Mouse (Mus musculus) CH12.LX (cell line): Measurements from ENCODE around the gene Polr2g. TPM values are rescaled to one million over a fixed set of nuclear protein-coding genes. Genes with fewer than 3 reads are reported as not detected.

ENCODE experiments used
- DNase-seq: peaks from one replicate; pipeline ENCODE4 v3.0.0-alpha.2; 2013; ENCODE audit errors: extremely low read depth
- H3K27ac ChIP-seq: 2 replicates; pipeline ENCODE4 v1.5.1; 2012; ENCODE audit warnings: low read depth, mild to moderate bottlenecking, control low read depth, moderate library complexity; ENCODE audit not compliant: insufficient read depth
- H3K27me3 ChIP-seq: replicated peaks from 2 replicates; pipeline ENCODE3; 2012; ENCODE audit warnings: inconsistent platforms
- H3K36me3 ChIP-seq, 2 experiments: replicated peaks in 1 of 2; 2 replicates each; pipeline versions ENCODE3 to v1.6.1; 2012; ENCODE audit warnings: inconsistent platforms in 1 of 2, low read length in 1 of 2, mild to moderate bottlenecking in 1 of 2, mixed read lengths in 1 of 2, moderate library complexity in 1 of 2; ENCODE audit not compliant: control insufficient read depth in 1 of 2, insufficient read depth in 1 of 2
- H3K4me1 ChIP-seq, 2 experiments: 2 replicates each; pipeline ENCODE4 v1.6.1; 2012; ENCODE audit warnings: inconsistent platforms in 1 of 2, moderate library complexity in 1 of 2; ENCODE audit not compliant: insufficient read depth in 2 of 2, control insufficient read depth in 1 of 2
- H3K4me2 ChIP-seq: 2 replicates; pipeline ENCODE4 v1.6.1; 2012; ENCODE audit warnings: low read depth, mild to moderate bottlenecking, control low read depth; ENCODE audit not compliant: poor library complexity, insufficient read depth, severe bottlenecking
- H3K4me3 ChIP-seq, 3 experiments: fragments of 150-350 bp in 1 of 3; sonication (generic) in 1 of 3; replicated peaks in 1 of 3; 2 replicates each; pipeline versions ENCODE3 to v1.5.1; 2011 to 2012; ENCODE audit warnings: low read depth in 2 of 3, low read length in 2 of 3, mild to moderate bottlenecking in 2 of 3, moderate library complexity in 2 of 3, control low read depth in 1 of 3, improper control_type of control experiment in 1 of 3, inconsistent platforms in 1 of 3, mixed read lengths in 1 of 3; ENCODE audit not compliant: poor library complexity in 1 of 3
- H3K79me2 ChIP-seq: replicated peaks from 2 replicates; pipeline ENCODE4 v1.6.1; 2012; ENCODE audit warnings: mild to moderate bottlenecking, moderate library complexity; ENCODE audit not compliant: control insufficient read depth, poor library complexity, insufficient read depth, severe bottlenecking; ENCODE audit errors: extremely low read depth
- H3K9ac ChIP-seq: 2 replicates; pipeline ENCODE4 v1.6.1; 2012; ENCODE audit warnings: low read depth, mild to moderate bottlenecking, control low read depth, moderate library complexity; ENCODE audit not compliant: insufficient read depth
- H3K9me3 ChIP-seq: replicated peaks from 2 replicates; pipeline ENCODE3; 2012; ENCODE audit warnings: low read length, inconsistent platforms, mixed read lengths
- BHLHE40 ChIP-seq: IDR thresholded peaks from 2 replicates; pipeline ENCODE4 v1.6.1; 2011; ENCODE audit warnings: mild to moderate bottlenecking, low read depth, low read length, improper control_type of control experiment
- CHD1 ChIP-seq: IDR thresholded peaks from 2 replicates; pipeline ENCODE4 v1.6.1; 2012; ENCODE audit warnings: low read depth, low read length, improper control_type of control experiment, inconsistent platforms
- E2F4 ChIP-seq: IDR thresholded peaks from 2 replicates; pipeline ENCODE4 v1.6.1; 2011; ENCODE audit warnings: low read depth, low read length, improper control_type of control experiment; ENCODE audit not compliant: insufficient replicate concordance
- ELF1 ChIP-seq: IDR thresholded peaks from 2 replicates; pipeline ENCODE4 v1.6.1; 2014; ENCODE audit warnings: low read depth, mild to moderate bottlenecking, inconsistent platforms, low read length, improper control_type of control experiment
- ETS1 ChIP-seq: conservative IDR thresholded peaks from 2 replicates; pipeline ENCODE4 v1.6.1; 2012; ENCODE audit warnings: low read depth, mild to moderate bottlenecking, inconsistent platforms, low read length, improper control_type of control experiment, moderate library complexity
- GABPA ChIP-seq: IDR thresholded peaks from 2 replicates; pipeline ENCODE4 v1.6.1; 2012; ENCODE audit warnings: low read depth, low read length, improper control_type of control experiment, inconsistent platforms; ENCODE audit not compliant: insufficient replicate concordance
- HCFC1 ChIP-seq: IDR thresholded peaks from 2 replicates; pipeline ENCODE4 v1.6.1; 2012; ENCODE audit warnings: low read depth, mild to moderate bottlenecking, inconsistent platforms, low read length, improper control_type of control experiment
- JUND ChIP-seq: conservative IDR thresholded peaks from 2 replicates; pipeline ENCODE4 v1.6.1; 2011; ENCODE audit warnings: low read depth, low read length, improper control_type of control experiment
- KAT2A ChIP-seq: IDR thresholded peaks from 2 replicates; pipeline ENCODE4 v1.6.1; 2012; ENCODE audit warnings: low read length, improper control_type of control experiment, inconsistent platforms; ENCODE audit not compliant: insufficient replicate concordance
- MAFK ChIP-seq: IDR thresholded peaks from 2 replicates; pipeline ENCODE4 v1.6.1; 2011; ENCODE audit warnings: low read length, improper control_type of control experiment; ENCODE audit not compliant: insufficient replicate concordance
- MAX ChIP-seq: IDR thresholded peaks from 2 replicates; pipeline ENCODE4 v1.6.1; 2011; ENCODE audit warnings: low read length, improper control_type of control experiment
- MYC ChIP-seq: IDR thresholded peaks from 2 replicates; pipeline ENCODE4 v1.6.1; 2011; ENCODE audit warnings: low read depth, mild to moderate bottlenecking, improper control_type of control experiment, low read length
- NELFE ChIP-seq: IDR thresholded peaks from 2 replicates; pipeline ENCODE4 v1.6.1; 2011; ENCODE audit warnings: low read depth, low read length, improper control_type of control experiment
- NRF1 ChIP-seq: IDR thresholded peaks from 2 replicates; pipeline ENCODE4 v1.6.1; 2014; ENCODE audit warnings: low read depth, mild to moderate bottlenecking, inconsistent platforms, low read length, improper control_type of control experiment, moderate library complexity
- PAX5 ChIP-seq: IDR thresholded peaks from 2 replicates; pipeline ENCODE4 v1.6.1; 2012; ENCODE audit warnings: low read length, inconsistent platforms, mixed read lengths
- POLR2AphosphoS2 ChIP-seq: IDR thresholded peaks from 2 replicates; pipeline ENCODE4 v1.6.1; 2011; ENCODE audit warnings: low read depth, low read length, improper control_type of control experiment
- TBP ChIP-seq: conservative IDR thresholded peaks from 2 replicates; pipeline ENCODE4 v1.6.1; 2011; ENCODE audit warnings: low read depth, low read length, improper control_type of control experiment
- TCF12 ChIP-seq: IDR thresholded peaks from 2 replicates; pipeline ENCODE4 v1.6.1; 2014; ENCODE audit warnings: low read depth, mild to moderate bottlenecking, inconsistent platforms, low read length, improper control_type of control experiment
- UBTF ChIP-seq: IDR thresholded peaks from 2 replicates; pipeline ENCODE4 v1.6.1; 2012; ENCODE audit warnings: low read depth, mild to moderate bottlenecking, inconsistent platforms, low read length, improper control_type of control experiment, moderate library complexity
- USF1 ChIP-seq: IDR thresholded peaks from 2 replicates; pipeline ENCODE4 v1.6.1; 2014; ENCODE audit warnings: low read depth, mild to moderate bottlenecking, inconsistent platforms, low read length, improper control_type of control experiment
- USF2 ChIP-seq: conservative IDR thresholded peaks from 2 replicates; pipeline ENCODE4 v1.6.1; 2011; ENCODE audit warnings: low read depth, low read length, improper control_type of control experiment
- ZC3H11A ChIP-seq: IDR thresholded peaks from 2 replicates; pipeline ENCODE4 v1.6.1; 2012; ENCODE audit warnings: low read depth, mild to moderate bottlenecking, inconsistent platforms, low read length, improper control_type of control experiment
- ZKSCAN1 ChIP-seq: IDR thresholded peaks from 2 replicates; pipeline ENCODE4 v1.6.1; 2012; ENCODE audit warnings: low read depth, inconsistent platforms, low read length, improper control_type of control experiment, borderline replicate concordance
- ZNF384 ChIP-seq: IDR thresholded peaks from 2 replicates; pipeline ENCODE4 v1.6.1; 2012; ENCODE audit warnings: low read depth, low read length, improper control_type of control experiment, inconsistent platforms
- dilution Hi-C: fragments of 300-500 bp; cut with MboI; formaldehyde crosslinking; loops from 2 replicates; pipeline ENCODE4 v1.14.3; 2020; ENCODE audit warnings: low sequenced_read_pairs; ENCODE audit not compliant: extremely low pct_unique_long_range_greater_than_20kb, extremely low pct_ligation_motif_present
- in situ Hi-C: fragments of 300-500 bp; cut with MboI; formaldehyde crosslinking; loops from 3 replicates; pipeline ENCODE4 v1.14.3; 2019; ENCODE audit warnings: low sequenced_read_pairs, low pct_ligation_motif_present, low pct_unique_long_range_greater_than_20kb, mixed read lengths
- polyA plus RNA-seq: library from polyadenylated mRNA; unstranded; fragments of >175 nt; gene quantifications from 2 replicates; pipeline ENCODE4 v1.2.1, GENCODE M21; 2012; ENCODE audit warnings: low read depth; ENCODE audit not compliant: insufficient read length
- total RNA-seq, 2 experiments: library from RNA; depleted of rRNA; stranded (reverse); fragments of 300-350 nt in 1 of 2; fragments of >200 nt in 1 of 2; gene quantifications; 2 replicates each; pipeline ENCODE4 v1.2.3; 2012 to 2014

Polr2g gene
- total and polyA plus RNA-seq, 3 experiments: 148 to 173 (median 157) TPM

- Histone ChIP-seq H3K27me3 (no peaks in the 10 kb centered on the region), H3K4me1 (peaks cover 2 to 17% of the 10 kb centered on the region in 2 experiments; a peak in 3 of 4 replicates), H3K27ac (no peak overlapping the region), H3K79me2 (no peaks in the 10 kb centered on the region; the same call in 1 of the 2 replicates), H3K4me2 (no peak overlapping the region), H3K9me3 (peaks cover 12% of the 10 kb centered on the region), H3K4me3 (no peak overlapping the region), H3K9ac (no peak overlapping the region), H3K36me3 (peaks cover 15 to 35% of the 10 kb centered on the region in 2 experiments)
- dilution Hi-C loops: no loop called here
- in situ Hi-C loops: no loop called here
- DNase-seq: no peak
- TF ChIP-seq POLR2AphosphoS2 (no peak), MAX (no peak), TBP (no peak), E2F4 (no peak), NELFE (no peak)
These were observed 9.2 kb downstream of the Polr2g start for GRCm38 (mm10) chr19:8789171-8789570.

GRCm38 (mm10) chr19:8788521-8788920, 9.9 kb downstream of the Polr2g start:
- H3K27ac ChIP-seq: no peak overlapping the region
- dilution Hi-C loops: no loop called here

GRCm38 (mm10) chr19:8786008-8786781, 12.2 kb downstream of the Polr2g start, which contains the start of gene Taf6l:
TSS of gene Taf6l (minus strand) at chr19:8786417.
- no peak within 1 kb of the TSS for H3K27ac ChIP-seq
- no peaks in the 10 kb centered on the region for H3K9me3 ChIP-seq
- no peaks in the 10 kb centered on the region for H3K27me3 ChIP-seq
- H3K36me3 ChIP-seq: peaks cover 20 to 39% of the 10 kb centered on the region in 2 experiments
- in situ Hi-C loops (no loop called here), dilution Hi-C loops (no loop called here)
- H3K4me3 ChIP-seq: peak within 1 kb of the TSS; percentile 66 to 93 (median 73)
- DNase-seq: peak; percentile 98
- peak within 1 kb of the TSS; percentile 68 for H3K9ac ChIP-seq
- no peaks in the 10 kb centered on the region; the same call in 1 of the 2 replicates for H3K79me2 ChIP-seq
- peak within 1 kb of the TSS; percentile 84 for H3K4me2 ChIP-seq
- peaks cover 2 to 17% of the 10 kb centered on the region in 2 experiments; a peak in 3 of 4 replicates for H3K4me1 ChIP-seq
- TF ChIP-seq GABPA (no peak), ZKSCAN1 (no peak), MAFK (no peak), HCFC1 (peak; percentile 73), ZNF384 (peak; percentile 61), TCF12 (peak; percentile 68; the same call in 1 of the 2 replicates), ETS1 (no peak), KAT2A (0 out of 2 replicates have a peak, but pooled peaks have one; percentile 27), MYC (0 out of 2 replicates have a peak, but pooled peaks have one; percentile 3), NELFE (peak; percentile 65), TBP (peak; percentile 96), USF1 (peak; percentile 93), PAX5 (no peak), NRF1 (peak; percentile 39; the same call in 1 of the 2 replicates), UBTF (no peak), CHD1 (no peak), JUND (no peak), ELF1 (peak; percentile 56), BHLHE40 (peak; percentile 98)

More at GRCm38 (mm10) chr19:8788521-8788920, 9.9 kb downstream of the Polr2g start:
- Histone ChIP-seq H3K4me2 (no peak overlapping the region), H3K36me3 (peaks cover 12 to 33% of the 10 kb centered on the region in 2 experiments), H3K4me1 (peaks cover 2 to 17% of the 10 kb centered on the region in 2 experiments; a peak in 3 of 4 replicates), H3K4me3 (no peak overlapping the region), H3K27me3 (no peaks in the 10 kb centered on the region), H3K9ac (no peak overlapping the region), H3K79me2 (no peaks in the 10 kb centered on the region; the same call in 1 of the 2 replicates), H3K9me3 (peaks cover 6% of the 10 kb centered on the region)
- TF ChIP-seq USF2 (no peak), ZNF384 (peak; percentile 56), ZC3H11A (no peak)
- in situ Hi-C loops: no loop called here
- no peak for DNase-seq
